Mouse (Mus musculus) liver, adult 2 months (tissue): ENCODE measurements around the gene Phf2. TPM values are rescaled to one million over a fixed set of nuclear protein-coding genes. Genes with fewer than 3 reads are reported as not detected.

Experiments
- DNase-seq: peaks from one replicate; pipeline ENCODE4 v3.0.0-alpha.2; 2011; ENCODE audit warnings: low read depth, low spot score; ENCODE audit errors: extremely low read depth
- H3K27ac ChIP-seq: fragments of 200-500 bp; replicated peaks from 2 replicates; pipeline ENCODE4 v1.5.1; 2012; ENCODE audit warnings: low read depth, mild to moderate bottlenecking, control low read depth, inconsistent platforms, low read length; ENCODE audit not compliant: insufficient read depth
- H3K27me3 ChIP-seq: fragments of 200-500 bp; 2 replicates; pipeline ENCODE4 v1.6.1; 2012; ENCODE audit warnings: mild to moderate bottlenecking, moderate library complexity, low read length, inconsistent platforms; ENCODE audit not compliant: control insufficient read depth, insufficient read depth
- H3K36me3 ChIP-seq: fragments of 200-500 bp; 2 replicates; pipeline ENCODE4 v1.6.1; 2012; ENCODE audit warnings: low read length, inconsistent platforms; ENCODE audit not compliant: control insufficient read depth, insufficient read depth
- H3K4me1 ChIP-seq: fragments of 200-500 bp; 2 replicates; pipeline ENCODE4 v1.6.1; 2011; ENCODE audit warnings: low read length; ENCODE audit not compliant: control insufficient read depth, insufficient read depth
- H3K4me3 ChIP-seq: fragments of 200-500 bp; 2 replicates; pipeline ENCODE4 v1.5.1; 2011; ENCODE audit warnings: low read depth, mild to moderate bottlenecking, control low read depth, low read length, moderate library complexity; ENCODE audit not compliant: insufficient read depth
- H3K79me2 ChIP-seq: fragments of 200-500 bp; 2 replicates; pipeline ENCODE4 v1.6.1; 2012; ENCODE audit warnings: inconsistent platforms, mild to moderate bottlenecking, low read length, moderate library complexity; ENCODE audit not compliant: control insufficient read depth, insufficient read depth
- H3K9ac ChIP-seq: fragments of 200-500 bp; 2 replicates; pipeline ENCODE4 v1.6.1; 2012; ENCODE audit warnings: low read depth, mild to moderate bottlenecking, control low read depth, inconsistent platforms, low read length
- CTCF ChIP-seq: fragments of 200-500 bp; IDR thresholded peaks from 2 replicates; pipeline ENCODE4 v1.5.1; 2011; ENCODE audit warnings: low read depth, low read length, control low read depth
- POLR2A ChIP-seq: fragments of 200-500 bp; IDR thresholded peaks from 2 replicates; pipeline ENCODE4 v1.6.1; 2011; ENCODE audit warnings: low read length, control low read depth; ENCODE audit not compliant: insufficient read depth; ENCODE audit errors: extremely low read depth
- WGBS: fragments of 180-500 bp; shearing (Covaris S2); methylation state at CpG from one replicate; pipeline ENCODE4 v1.1.7; 2018; 5-methylcytosine and 5-hydroxymethylcytosine counted together
- polyA plus RNA-seq: library from polyadenylated mRNA; depleted of rRNA; stranded (reverse); fragments of >200 nt; gene quantifications from 2 replicates; pipeline ENCODE4 v1.2.3, GENCODE M21; 2012
- total RNA-seq: library from RNA; depleted of rRNA; stranded (reverse); fragments of >200 nt; gene quantifications from 2 replicates; pipeline ENCODE4 v1.2.3, GENCODE M21; 2014

The Phf2 gene
- total and polyA plus RNA-seq, 2 experiments: 3.0 to 6.7 TPM

DNA sequence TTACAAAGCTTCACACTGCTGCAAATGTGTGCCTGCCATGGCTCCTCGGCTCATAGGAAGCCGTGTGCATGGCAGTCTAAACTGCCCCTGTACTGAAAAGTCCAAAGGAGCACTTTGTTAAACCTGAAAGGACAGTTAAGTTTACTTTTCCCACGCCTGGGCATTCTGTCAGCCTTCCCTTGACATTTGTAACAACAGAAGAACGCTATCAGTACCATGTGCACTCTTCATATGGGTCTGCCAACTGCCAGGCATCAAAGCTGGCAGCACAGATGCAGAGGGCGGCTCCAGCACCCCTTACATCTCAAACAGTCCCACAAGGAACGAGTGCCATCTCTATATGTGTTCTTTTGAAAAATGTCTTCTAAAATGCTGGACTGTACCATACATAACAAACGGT, 40.5 kb upstream of the Phf2 start:
- TF ChIP-seq CTCF (no peak), POLR2A (no peak)
- Histone ChIP-seq H3K36me3 (peaks cover 25% of the 10 kb centered on the region), H3K4me1 (peaks cover 19% of the 10 kb centered on the region), H3K4me3 (no peak overlapping the region), H3K9ac (no peak overlapping the region), H3K79me2 (peaks cover 15% of the 10 kb centered on the region; the same call in 1 of the 2 replicates), H3K27me3 (no peaks in the 10 kb centered on the region), H3K27ac (peak overlapping the region; percentile 7)
- WGBS: 29% methylated on average over 7 of the region's 7 CpGs
- peak; percentile 99 for DNase-seq

- peaks cover 12% of the 10 kb centered on the region; the same call in 1 of the 2 replicates for H3K79me2 ChIP-seq
- peaks cover 4% of the 10 kb centered on the region for H3K4me1 ChIP-seq
- DNase-seq: no peak
- no peak overlapping the region for H3K27ac ChIP-seq
- TF ChIP-seq CTCF (no peak), POLR2A (no peak)
- H3K9ac ChIP-seq: no peak overlapping the region
- peaks cover 48% of the 10 kb centered on the region for H3K36me3 ChIP-seq
- H3K4me3 ChIP-seq: no peak overlapping the region
- no peaks in the 10 kb centered on the region for H3K27me3 ChIP-seq
- WGBS: 100% methylated on average over 2 of the region's 2 CpGs
These were observed 34.5 kb upstream of the Phf2 start for GRCm38 (mm10) chr13:48905458-48905857.

DNA sequence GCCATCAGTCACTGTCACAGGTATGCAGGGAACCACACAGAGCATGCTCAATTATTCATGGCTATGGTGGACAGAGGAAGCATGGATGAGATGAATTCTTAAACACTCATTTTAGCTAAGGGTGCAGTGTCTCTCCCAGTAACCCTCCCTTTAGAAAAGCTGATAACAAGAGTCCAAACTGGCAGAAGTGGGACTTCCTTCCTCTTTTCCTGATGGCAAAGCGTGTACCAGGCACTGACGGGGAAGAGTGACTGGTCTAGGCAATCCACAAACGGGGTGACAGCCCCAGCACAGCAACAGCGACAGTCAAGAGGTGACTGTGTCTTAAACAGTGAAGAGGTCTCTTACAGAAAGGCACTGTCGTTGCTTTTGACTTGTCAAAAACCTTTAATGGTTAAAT, 24.5 kb upstream of the Phf2 start:
- Histone ChIP-seq H3K27ac (no peak overlapping the region), H3K4me1 (peaks cover 10% of the 10 kb centered on the region), H3K9ac (no peak overlapping the region), H3K27me3 (no peaks in the 10 kb centered on the region), H3K79me2 (peaks cover 4% of the 10 kb centered on the region; the same call in 1 of the 2 replicates), H3K4me3 (no peak overlapping the region), H3K36me3 (peaks cover 41% of the 10 kb centered on the region)
- 82% methylated on average over 5 of the region's 5 CpGs for WGBS
- DNase-seq: no peak
- TF ChIP-seq POLR2A (no peak), CTCF (no peak)

- Histone ChIP-seq H3K4me1 (peaks cover 10% of the 10 kb centered on the region), H3K27me3 (no peaks in the 10 kb centered on the region), H3K79me2 (peaks cover 4% of the 10 kb centered on the region; the same call in 1 of the 2 replicates), H3K9ac (no peak overlapping the region), H3K36me3 (peaks cover 45% of the 10 kb centered on the region), H3K27ac (peak overlapping the region; percentile 77), H3K4me3 (no peak overlapping the region)
- 59% methylated on average over 4 of the region's 4 CpGs for WGBS
- DNase-seq: peak; percentile 96
- no peak for TF ChIP-seq CTCF
These were observed 19.5 kb upstream of the Phf2 start for GRCm38 (mm10) chr13:48890260-48890960.

DNA sequence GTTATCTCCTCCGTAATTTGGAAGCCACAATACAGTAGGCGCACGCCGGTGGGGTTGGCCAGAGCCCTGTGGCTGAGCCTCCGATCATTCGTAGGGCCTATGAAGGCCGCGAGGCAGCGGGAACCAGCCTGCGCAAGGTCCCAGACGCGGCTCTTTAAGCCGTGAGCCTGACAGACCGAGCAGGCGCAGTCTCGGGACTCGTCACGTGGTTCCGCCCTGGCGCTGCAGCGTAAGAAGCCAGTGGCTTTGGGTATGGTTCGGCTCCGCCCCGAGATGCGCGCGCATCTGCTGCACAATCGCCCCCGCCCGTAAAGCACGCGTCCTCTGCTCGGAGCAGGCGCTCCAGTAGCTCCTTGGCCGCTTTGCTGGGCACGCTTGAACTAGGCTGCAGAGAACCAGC, 7.6 kb upstream of the Phf2 start:
- DNase-seq: peak; percentile 94
- Histone ChIP-seq H3K9ac (peak overlapping the region; percentile 76), H3K4me3 (peak overlapping the region; percentile 54), H3K27me3 (no peaks in the 10 kb centered on the region), H3K36me3 (peaks cover 9% of the 10 kb centered on the region; the same call in 1 of the 2 replicates), H3K27ac (peak overlapping the region; percentile 81), H3K79me2 (no peaks in the 10 kb centered on the region), H3K4me1 (peaks cover 6% of the 10 kb centered on the region)
- TF ChIP-seq CTCF: no peak
- TF ChIP-seq POLR2A: peak; percentile 99
- 1% methylated on average over 36 of the region's 36 CpGs for WGBS

DNA sequence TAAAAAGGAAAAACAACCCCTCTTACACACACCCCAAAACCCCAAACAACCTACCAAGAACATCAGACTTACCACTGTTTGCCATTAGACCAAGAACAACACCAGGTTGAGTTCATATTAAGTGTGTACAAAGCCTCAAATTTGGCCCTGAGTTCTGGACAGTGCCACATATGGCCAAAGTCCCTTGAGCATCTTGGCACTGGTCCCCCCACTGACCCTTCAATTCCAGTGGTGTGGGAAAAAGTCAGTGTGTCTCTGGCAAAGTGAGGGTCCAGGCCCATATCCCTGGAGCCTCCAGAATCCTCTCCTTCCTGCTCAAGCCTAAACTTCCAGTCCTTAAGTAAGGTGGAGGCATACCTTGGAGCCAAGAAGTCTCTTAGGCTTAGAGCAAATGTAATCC, 6.9 kb upstream of the Phf2 start:
- peak; percentile 91 for DNase-seq
- TF ChIP-seq POLR2A (no peak), CTCF (no peak)
- Histone ChIP-seq H3K27ac (peak overlapping the region; percentile 81), H3K4me3 (no peak overlapping the region), H3K27me3 (no peaks in the 10 kb centered on the region), H3K36me3 (peaks cover 6% of the 10 kb centered on the region; the same call in 1 of the 2 replicates), H3K4me1 (peaks cover 6% of the 10 kb centered on the region), H3K79me2 (peaks cover 3% of the 10 kb centered on the region; the same call in 1 of the 2 replicates), H3K9ac (peak overlapping the region; percentile 76)
